Mouse (Mus musculus): Measurements from ENCODE around the gene Gm19402.

DNA sequence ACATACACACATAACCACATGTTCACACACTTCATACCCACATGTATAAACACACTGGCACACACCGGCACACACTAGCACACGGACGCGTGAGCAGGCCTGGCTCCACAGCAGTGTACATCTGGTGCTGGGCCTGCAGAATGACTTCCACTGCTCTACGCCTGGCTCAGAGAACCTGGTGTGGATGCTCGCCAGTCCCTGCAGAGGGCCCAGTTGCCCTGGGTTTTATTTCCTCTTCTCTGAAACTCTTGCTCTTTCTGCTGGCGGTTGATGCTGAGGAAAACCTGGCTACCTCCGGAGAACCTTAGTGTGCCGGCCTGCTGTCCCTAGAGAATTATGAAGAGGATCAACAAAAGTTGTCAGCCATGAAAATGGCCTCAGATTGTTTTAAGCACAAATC, 38.5 kb downstream of the Gm19402 start:
- TF ChIP-seq TCF12 (IDR thresholded peaks at IDR 0.05; ENCODE audit: insufficient read depth, poor library complexity, severe bottlenecking) (no peak), MAX (IDR thresholded peaks at IDR 0.05; ENCODE audit: low read depth) (no peak), POLR2A (IDR thresholded peaks at IDR 0.05; ENCODE audit: insufficient read length, low read depth) (no peak), MYOG (IDR thresholded peaks at IDR 0.05; ENCODE audit: control insufficient read depth in 1 of 3, insufficient read depth in 1 of 3, insufficient read length in 2 of 3, low read depth in 2 of 3) (no peak), USF1 (IDR thresholded peaks at IDR 0.05; ENCODE audit: low read depth) (no peak)
